In the genomic region with DNA sequence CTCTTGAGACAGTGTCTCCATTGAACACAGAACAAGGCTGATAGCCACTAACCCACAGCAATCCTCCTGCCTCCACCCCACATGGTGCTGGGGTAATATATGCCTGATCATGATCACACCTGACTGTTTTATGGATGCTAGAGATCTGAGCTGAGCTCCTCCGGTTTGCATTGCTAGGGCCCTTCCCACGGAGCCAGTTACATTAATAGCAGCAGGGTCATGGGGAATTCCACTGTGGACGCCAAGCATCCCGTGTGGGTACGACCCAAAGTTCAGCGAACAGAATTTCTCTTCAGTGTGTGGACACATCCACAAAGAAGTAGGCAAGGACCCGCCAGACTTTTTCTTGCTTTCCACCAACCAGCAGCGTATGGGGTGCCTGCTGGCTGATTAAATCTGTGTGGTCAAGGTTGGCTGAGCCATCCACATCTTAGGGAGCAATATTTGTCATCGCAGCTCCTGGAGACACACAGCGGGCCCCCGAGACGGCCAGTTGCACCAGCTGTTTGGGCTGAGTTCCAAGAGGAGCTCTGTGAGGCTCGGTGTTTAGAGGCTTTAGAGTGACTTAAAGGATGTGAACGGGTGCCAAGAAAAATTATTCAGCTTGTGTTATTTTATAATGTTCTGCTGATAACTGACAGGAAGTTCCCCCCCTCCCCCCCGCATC, we compare ENCODE assay signal across 8 mouse cellular contexts. TPM values are rescaled to one million over a fixed set of nuclear protein-coding genes. Genes with fewer than 3 reads are reported as not detected.
DNase-seq lines count a peak whose midpoint lies in the region; ATAC-seq and TF ChIP-seq lines count a peak whose summit lies in the region.
"Had no signal": no experiment of that assay in that cellular context is flagged by ENCODE, and none has a peak within 500 bp of the region (broad histone marks: within the 10 kb centered on the region; RNA-seq: fewer than 3 reads in every experiment).

No protein-coding gene starts in this region.

- TF ChIP-seq CTCF in embryonic fibroblast, embryonic 13.5 days (IDR thresholded peaks at IDR 0.05; ENCODE audit: borderline replicate concordance, insufficient read depth, low read length) = no peak
- no peak for TF ChIP-seq CTCF in midbrain, postnatal 0 days (IDR thresholded peaks at IDR 0.05)
- TF ChIP-seq CTCF in thymus, adult 2 months (IDR thresholded peaks at IDR 0.05; ENCODE audit: borderline replicate concordance, control insufficient read depth, extremely low read depth, insufficient read depth, low read length, poor library complexity) = no peak

- no peaks in the 10 kb centered on the region for H3K36me3 ChIP-seq in midbrain, embryonic 16.5 days (ENCODE audit: control insufficient read depth, insufficient read depth, low read length)
- H3K36me3 ChIP-seq in midbrain, embryonic 10.5 days = peaks cover 5% of the 10 kb centered on the region; the same call in 1 of the 2 replicates
- no peaks in the 10 kb centered on the region for H3K36me3 ChIP-seq in midbrain, postnatal 0 days (ENCODE audit: insufficient read depth, low read length)
- H3K36me3 ChIP-seq in thymus, adult 2 months (ENCODE audit: control insufficient read depth, insufficient read depth, low read length) = no peaks in the 10 kb centered on the region

- no peak overlapping the region for H3K9ac ChIP-seq in midbrain, embryonic 16.5 days (ENCODE audit: low read depth, low read length)
- no peak overlapping the region for H3K9ac ChIP-seq in midbrain, postnatal 0 days (replicated peaks; ENCODE audit: low read length, poor library complexity, severe bottlenecking)

- DNase-seq in midbrain, embryonic 10.5 days (ENCODE audit: low spot score) = no peak
- peak; percentile 57 for DNase-seq in heart, postnatal 4 days
- DNase-seq in midbrain, postnatal 0 days (ENCODE audit: low spot score) = peak; percentile 47
- DNase-seq in thymus, adult 2 months = no peak
- DNase-seq in testis, postnatal 14 days (ENCODE audit: low spot score) = no peak

- no peak for TF ChIP-seq POLR2A in embryonic fibroblast, embryonic 13.5 days (IDR thresholded peaks at IDR 0.05; ENCODE audit: low read depth, low read length)
- no peak for TF ChIP-seq POLR2A in thymus, adult 2 months (IDR thresholded peaks at IDR 0.05; ENCODE audit: control insufficient read depth, extremely low read depth, insufficient read depth, low read length, poor library complexity)

- peaks cover 26% of the 10 kb centered on the region for H3K4me1 ChIP-seq in midbrain, embryonic 16.5 days (ENCODE audit: control insufficient read depth, insufficient read depth, low read length)
- peaks cover 44% of the 10 kb centered on the region for H3K4me1 ChIP-seq in midbrain, embryonic 10.5 days
- H3K4me1 ChIP-seq in embryonic fibroblast, embryonic 13.5 days (ENCODE audit: control insufficient read depth, insufficient read depth, low read length) = peaks cover 9% of the 10 kb centered on the region
- H3K4me1 ChIP-seq in midbrain, postnatal 0 days (ENCODE audit: insufficient read depth, low read length) = peaks cover 11% of the 10 kb centered on the region; the same call in 1 of the 2 replicates
- peaks cover 8% of the 10 kb centered on the region; the same call in 1 of the 2 replicates for H3K4me1 ChIP-seq in thymus, adult 2 months (replicated peaks; ENCODE audit: control insufficient read depth, insufficient read depth, low read length)

- H3K4me2 ChIP-seq in midbrain, embryonic 16.5 days (ENCODE audit: low read length) = 0 out of 2 replicates have a peak overlapping the region, but pooled peaks have one; percentile 9
- no peak overlapping the region for H3K4me2 ChIP-seq in midbrain, postnatal 0 days (ENCODE audit: low read depth, low read length, poor library complexity, severe bottlenecking)

- no peaks in the 10 kb centered on the region for H3K9me3 ChIP-seq in midbrain, embryonic 16.5 days (replicated peaks; ENCODE audit: control insufficient read depth, low read length, poor library complexity, severe bottlenecking)
- H3K9me3 ChIP-seq in midbrain, embryonic 10.5 days (replicated peaks) = no peaks in the 10 kb centered on the region
- H3K9me3 ChIP-seq in midbrain, postnatal 0 days (ENCODE audit: low read length) = no peaks in the 10 kb centered on the region
- H3K9me3 ChIP-seq: megakaryocyte, embryonic 14.5 days had no signal

- 60% methylated on average over 15 of the region's 15 CpGs for WGBS in midbrain, embryonic 16.5 days
- WGBS in midbrain, embryonic 10.5 days = 84% methylated on average over 15 of the region's 15 CpGs
- 50% methylated on average over 15 of the region's 15 CpGs for WGBS in midbrain, postnatal 0 days
- 19% methylated on average over 15 of the region's 15 CpGs for WGBS in thymus, adult 2 months

- H3K4me3 ChIP-seq in midbrain, embryonic 16.5 days (ENCODE audit: low read depth, low read length) = no peak overlapping the region
- H3K4me3 ChIP-seq in midbrain, embryonic 10.5 days = no peak overlapping the region
- H3K4me3 ChIP-seq in embryonic fibroblast, embryonic 13.5 days (ENCODE audit: insufficient read depth, low read length) = no peak overlapping the region
- no peak overlapping the region for H3K4me3 ChIP-seq in midbrain, postnatal 0 days (ENCODE audit: low read depth, low read length)
- no peak overlapping the region for H3K4me3 ChIP-seq in thymus, adult 2 months (ENCODE audit: control insufficient read depth, insufficient read depth, low read length)
- H3K4me3 ChIP-seq: megakaryocyte, embryonic 14.5 days had no signal

- H3K27me3 ChIP-seq in midbrain, embryonic 16.5 days (ENCODE audit: control insufficient read depth, insufficient read depth, low read depth, low read length) = no peaks in the 10 kb centered on the region
- peaks cover 15% of the 10 kb centered on the region; the same call in 1 of the 2 replicates for H3K27me3 ChIP-seq in midbrain, embryonic 10.5 days (ENCODE audit: low read depth, poor library complexity, severe bottlenecking)
- H3K27me3 ChIP-seq in midbrain, postnatal 0 days (ENCODE audit: insufficient read depth, low read length) = no peaks in the 10 kb centered on the region
- H3K27me3 ChIP-seq in thymus, adult 2 months (ENCODE audit: control insufficient read depth, insufficient read depth, low read length) = no peaks in the 10 kb centered on the region

- H3K27ac ChIP-seq in midbrain, embryonic 16.5 days (ENCODE audit: low read length) = no peak overlapping the region
- no peak overlapping the region for H3K27ac ChIP-seq in midbrain, embryonic 10.5 days (replicated peaks)
- H3K27ac ChIP-seq in embryonic fibroblast, embryonic 13.5 days (ENCODE audit: insufficient read depth, low read length) = 0 out of 2 replicates have a peak overlapping the region, but pooled peaks have one; percentile 1
- H3K27ac ChIP-seq in midbrain, postnatal 0 days (ENCODE audit: low read depth, low read length) = no peak overlapping the region
- H3K27ac ChIP-seq in thymus, adult 2 months (ENCODE audit: control insufficient read depth, insufficient read depth, low read length) = no peak overlapping the region

- ATAC-seq in midbrain, embryonic 16.5 days = no peak
- no peak for ATAC-seq in midbrain, postnatal 0 days (ENCODE audit: low FRiP score)

RNA-seq across cellular contexts. Expression of gene Map2k6, which starts 51.3 kb away (rescaled TPM):
- 22.1 and 23.4 TPM in 2 replicates for polyA plus RNA-seq in midbrain, embryonic 16.5 days (2015; fragmentation: Nextera tagmentation; extraction: Ambion mirVana)
- polyA plus RNA-seq in midbrain, embryonic 10.5 days (2016; fragmentation: Nextera tagmentation; extraction: Ambion mirVana) = 31.4 and 35.8 TPM in 2 replicates
- polyA plus RNA-seq in embryonic fibroblast, embryonic 13.5 days (2011; ENCODE audit: insufficient read length, low read depth, missing spikeins) = 3.6 and 4.7 TPM in 2 replicates
- 10 to 100 TPM; 11.8 to 15.0 TPM for total RNA-seq in heart, postnatal 4 days (2021)
- total RNA-seq in midbrain, postnatal 0 days (2014; rRNA removed) = 12.3 and 14.9 TPM in 2 replicates
- 10.1 and 10.6 TPM in 2 replicates for polyA plus RNA-seq in midbrain, postnatal 0 days (2015; fragmentation: Nextera tagmentation; extraction: Ambion mirVana)
- polyA plus RNA-seq in thymus, adult 2 months (2012; rRNA removed) = 6.7 and 8.1 TPM in 2 replicates

Comparison
In these comparisons a context has a peak if more than half of its experiments do, and no peak if none do; other contexts are left out.
1. DNase-seq: peak in heart, postnatal 4 days (single experiment) and midbrain, postnatal 0 days (single experiment); none in midbrain, embryonic 10.5 days (single experiment), thymus, adult 2 months (single experiment) and testis, postnatal 14 days (single experiment).